Mouse (Mus musculus) ES-Bruce4 (cell line): Measurements from ENCODE around the gene Cdkl4.

Experiments used
- CTCF ChIP-seq: IDR thresholded peaks from one replicate; pipeline ENCODE4 v1.8.1; 2011; ENCODE audit warnings: low read depth, low read length
- EP300 ChIP-seq: IDR thresholded peaks from 2 replicates; pipeline ENCODE4 v1.6.1; 2011; ENCODE audit warnings: low read depth, low read length; ENCODE audit not compliant: insufficient read depth
- POLR2A ChIP-seq: IDR thresholded peaks from one replicate; pipeline ENCODE4 v1.8.1; 2011; ENCODE audit warnings: low read length; ENCODE audit not compliant: insufficient read depth

- no peak for TF ChIP-seq POLR2A
- TF ChIP-seq CTCF = no peak
- no peak for TF ChIP-seq EP300
These were observed 2.3 kb upstream of the Cdkl4 start for GRCm38 (mm10) chr17:80579901-80580300.
